Mouse (Mus musculus): ENCODE data around the gene Gm3106.
"Not testable (repeated sequence)": the region's sequence is repeated elsewhere in the genome, so short reads cannot be mapped to it uniquely, and the experiment has no call there.

The Gm3106 gene

DNA sequence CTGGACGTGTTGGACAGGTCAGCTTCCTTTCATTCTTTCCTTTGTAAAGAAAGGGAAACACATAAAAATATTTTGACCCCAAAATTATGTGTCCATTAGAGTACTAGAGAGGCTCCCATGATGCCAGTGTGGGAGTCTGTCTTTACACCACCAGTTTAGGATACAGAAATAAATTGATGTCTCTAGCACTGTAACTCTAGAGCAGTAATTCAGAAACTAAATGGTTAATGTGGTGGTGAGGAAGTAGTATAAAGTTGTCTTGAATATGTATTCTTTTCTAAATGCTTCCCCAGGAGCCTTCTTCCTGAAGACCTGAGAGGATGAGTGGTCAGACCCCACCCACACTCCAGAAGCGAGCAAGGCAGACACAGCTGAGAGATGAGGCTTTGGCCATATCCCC, at the start of gene Gm3106:
Gene Gm3106, plus strand, starts transcription at position 301 of the 400 bp plus-strand sequence.
- DNase-seq, result not testable (repeated sequence)
